Mouse (Mus musculus) stomach, embryonic 14.5 days (tissue): ENCODE measurements at regions not wholly inside any gene's neighbourhood (a gene's known extent, or its start where the extent isn't known, plus 50 kb on each side); places are given as distances from the start of the nearest gene placed in this dataset.

Experiments used
- ATAC-seq: fragments of 200-750 bp; cut with Nextera tagmentation; 2 replicates; pipeline ENCODE4 v1.8.0; 2017; ENCODE audit warnings: low read depth, moderate TSS enrichment; ENCODE audit not compliant: insufficient number of reproducible peaks, insufficient read depth, low FRiP score
- H3K27ac ChIP-seq: fragments of 300-500 bp; sonication (generic); 2 replicates; pipeline ENCODE4 v1.5.1; 2014; ENCODE audit warnings: mild to moderate bottlenecking, low read length, moderate library complexity, mixed read lengths
- H3K27me3 ChIP-seq: fragments of 300-500 bp; sonication (generic); 2 replicates; pipeline ENCODE4 v1.6.1; 2014; ENCODE audit warnings: low read length, control low read depth, mixed read lengths; ENCODE audit not compliant: control insufficient read depth, insufficient read depth
- H3K36me3 ChIP-seq: fragments of 300-500 bp; sonication (generic); 2 replicates; pipeline ENCODE4 v1.6.1; 2014; ENCODE audit warnings: mild to moderate bottlenecking, control low read depth, low read length, moderate library complexity, mixed read lengths; ENCODE audit not compliant: control insufficient read depth, insufficient read depth
- H3K4me1 ChIP-seq: fragments of 300-500 bp; sonication (generic); 2 replicates; pipeline ENCODE4 v1.6.1; 2014; ENCODE audit warnings: low read length, control low read depth, mixed read lengths; ENCODE audit not compliant: control insufficient read depth, insufficient read depth
- H3K4me2 ChIP-seq: fragments of 300-500 bp; sonication (generic); replicated peaks from 2 replicates; pipeline ENCODE4 v1.6.1; 2014; ENCODE audit warnings: low read depth, low read length, control low read depth
- H3K4me3 ChIP-seq: fragments of 300-500 bp; sonication (generic); 2 replicates; pipeline ENCODE4 v1.5.1; 2014; ENCODE audit warnings: low read depth, low read length, control low read depth
- H3K9ac ChIP-seq: fragments of 300-500 bp; sonication (generic); replicated peaks from 2 replicates; pipeline ENCODE4 v1.6.1; 2014; ENCODE audit warnings: low read depth, mild to moderate bottlenecking, control low read depth, low read length, moderate library complexity, mixed read lengths
- H3K9me3 ChIP-seq: fragments of 300-500 bp; sonication (generic); 2 replicates; pipeline ENCODE4 v1.6.1; 2016; ENCODE audit warnings: low read depth, low read length, control low read depth; ENCODE audit not compliant: control insufficient read depth
- WGBS: fragments of 180-500 bp; shearing (Covaris S2); extraction: QIAGEN DNeasy Blood & Tissue Kit; methylation state at CpG from one replicate; pipeline ENCODE4 v1.1.7; 2014; 5-methylcytosine and 5-hydroxymethylcytosine counted together

DNA sequence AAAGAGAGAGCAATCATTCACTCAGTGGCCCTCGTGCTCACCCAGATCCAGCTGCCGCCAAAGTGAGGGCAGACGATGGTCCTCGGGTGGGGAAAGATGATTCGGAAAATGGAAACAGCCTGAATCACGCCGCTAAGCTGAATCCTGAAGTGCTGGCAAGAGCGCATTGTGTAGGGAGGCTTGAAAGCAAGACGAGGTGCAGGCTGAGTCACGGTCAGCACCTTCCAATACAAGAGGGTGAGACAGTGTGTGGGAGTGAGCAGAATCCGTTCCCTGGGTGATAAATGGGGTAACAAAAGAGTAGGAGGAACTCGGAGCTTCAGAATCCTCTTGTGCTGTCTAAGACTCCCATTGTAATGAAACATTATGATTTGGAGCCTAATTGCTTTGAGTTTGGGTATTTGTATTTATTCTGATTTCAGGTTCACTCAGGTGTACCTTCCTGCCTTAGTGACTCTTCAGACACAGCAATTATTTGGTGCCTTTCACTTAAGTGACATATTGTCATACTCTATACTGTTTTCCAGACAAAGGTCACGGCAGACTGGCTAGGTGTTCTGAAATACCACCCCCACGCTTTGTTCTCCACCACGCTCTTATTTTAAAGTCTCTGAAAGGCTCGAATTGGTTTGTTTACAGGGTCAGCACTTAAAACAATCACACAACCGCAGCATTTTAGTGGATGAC is 70.0 kb downstream of the Mbip start:
- 45% methylated on average over 17 of the region's 17 CpGs for WGBS
- H3K9me3 ChIP-seq: no peaks in the 10 kb centered on the region
- H3K4me2 ChIP-seq: no peak overlapping the region
- ATAC-seq: no peak
- no peaks in the 10 kb centered on the region for H3K4me1 ChIP-seq
- no peaks in the 10 kb centered on the region for H3K36me3 ChIP-seq
- no peaks in the 10 kb centered on the region for H3K27me3 ChIP-seq
- H3K9ac ChIP-seq: no peak overlapping the region
- no peak overlapping the region for H3K4me3 ChIP-seq
- no peak overlapping the region for H3K27ac ChIP-seq

GRCm38 (mm10) chr12:56265049-56265448 is 80.6 kb downstream of the Mbip start:
- 60% methylated on average over 6 of the region's 6 CpGs for WGBS
- Histone ChIP-seq H3K27me3 (no peaks in the 10 kb centered on the region), H3K4me1 (no peaks in the 10 kb centered on the region), H3K36me3 (no peaks in the 10 kb centered on the region), H3K4me2 (no peak overlapping the region), H3K9ac (no peak overlapping the region), H3K9me3 (no peaks in the 10 kb centered on the region), H3K27ac (no peak overlapping the region), H3K4me3 (no peak overlapping the region)
- ATAC-seq: no peak

DNA sequence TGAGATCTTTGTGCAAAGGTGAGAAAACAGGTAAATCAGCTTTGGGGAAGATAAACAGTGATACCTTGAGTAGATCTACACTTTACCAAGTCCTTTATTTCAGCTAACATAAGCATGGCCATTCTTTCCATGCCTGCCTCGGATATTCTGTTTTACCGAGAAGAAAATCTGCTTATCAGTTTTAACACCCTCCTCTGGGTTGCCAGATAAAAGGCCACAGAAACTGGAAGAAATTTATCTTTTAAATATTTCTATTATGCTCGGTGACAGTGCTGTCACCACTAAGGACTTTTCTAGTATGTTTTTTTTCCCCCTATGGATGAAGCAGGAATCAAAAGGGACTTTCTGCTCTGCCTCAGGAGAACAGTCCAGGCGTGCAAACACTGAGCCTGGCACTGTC is 84.2 kb downstream of the Mbip start:
- H3K9me3 ChIP-seq: no peaks in the 10 kb centered on the region
- ATAC-seq: no peak
- H3K4me1 ChIP-seq: no peaks in the 10 kb centered on the region
- H3K27ac ChIP-seq: no peak overlapping the region
- no peak overlapping the region for H3K9ac ChIP-seq
- H3K4me2 ChIP-seq: no peak overlapping the region
- H3K4me3 ChIP-seq: no peak overlapping the region
- 58% methylated on average over 4 of the region's 4 CpGs for WGBS
- H3K36me3 ChIP-seq: no peaks in the 10 kb centered on the region
- no peaks in the 10 kb centered on the region for H3K27me3 ChIP-seq

GRCm38 (mm10) chr12:56258401-56259050 is 87.2 kb downstream of the Mbip start:
- Histone ChIP-seq H3K4me2 (no peak overlapping the region), H3K27ac (no peak overlapping the region), H3K36me3 (no peaks in the 10 kb centered on the region), H3K9me3 (no peaks in the 10 kb centered on the region), H3K27me3 (no peaks in the 10 kb centered on the region), H3K4me1 (no peaks in the 10 kb centered on the region), H3K9ac (no peak overlapping the region), H3K4me3 (no peak overlapping the region)
- ATAC-seq: no peak
- 75% methylated on average over 14 of the region's 14 CpGs for WGBS

- Histone ChIP-seq H3K4me1 (no peaks in the 10 kb centered on the region), H3K36me3 (no peaks in the 10 kb centered on the region), H3K4me2 (no peak overlapping the region), H3K4me3 (no peak overlapping the region), H3K27me3 (no peaks in the 10 kb centered on the region), H3K9me3 (no peaks in the 10 kb centered on the region), H3K27ac (no peak overlapping the region), H3K9ac (no peak overlapping the region)
- 91% methylated on average over 11 of the region's 11 CpGs for WGBS
- ATAC-seq: no peak
These were observed 89.3 kb downstream of the Mbip start for GRCm38 (mm10) chr12:56256243-56256881.

DNA sequence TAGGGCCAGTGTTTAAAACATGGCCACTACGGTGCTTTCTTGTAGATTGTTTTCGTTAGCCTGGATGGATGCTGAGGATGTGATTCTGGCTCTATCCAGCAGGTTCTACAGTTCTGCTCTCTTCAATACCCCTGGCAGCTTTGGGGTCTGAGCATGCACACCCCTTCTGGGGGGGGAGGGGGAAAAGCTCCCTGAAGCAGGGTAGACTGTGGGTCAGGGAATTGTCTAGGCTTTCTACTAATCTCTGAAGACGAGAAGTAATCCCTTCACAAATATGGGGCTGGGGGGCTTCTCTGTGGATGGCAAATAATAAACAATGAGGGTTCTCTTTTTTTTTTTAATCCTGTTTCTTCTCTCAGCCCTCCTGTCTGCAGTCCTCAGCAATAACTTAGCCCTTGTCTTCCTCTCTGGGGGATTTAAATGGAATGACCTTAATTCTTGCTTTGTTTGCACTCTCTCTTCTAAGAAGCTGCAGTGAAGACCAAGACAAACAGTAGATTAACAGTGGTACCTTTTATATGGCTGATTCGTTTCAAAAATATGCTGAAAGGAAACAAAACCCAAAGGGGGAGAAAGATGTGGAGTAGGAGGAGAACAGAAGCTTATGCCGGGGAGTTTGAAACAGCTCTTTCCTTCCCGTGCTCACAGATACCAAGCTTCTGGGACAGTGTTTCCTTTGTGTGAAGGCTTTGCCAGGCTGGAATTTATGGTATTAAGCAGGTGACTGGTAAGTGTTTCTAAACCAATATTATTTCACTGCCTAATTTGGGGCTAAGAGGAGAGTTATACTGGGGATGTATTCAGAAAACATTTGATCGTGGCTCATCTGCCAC is 92.9 kb downstream of the Mbip start:
- Histone ChIP-seq H3K9ac (no peak overlapping the region), H3K27ac (no peak overlapping the region), H3K4me2 (no peak overlapping the region), H3K4me3 (no peak overlapping the region), H3K27me3 (no peaks in the 10 kb centered on the region), H3K36me3 (no peaks in the 10 kb centered on the region), H3K9me3 (no peaks in the 10 kb centered on the region), H3K4me1 (no peaks in the 10 kb centered on the region)
- ATAC-seq: peak; percentile 37; the same call in 1 of the 2 replicates
- WGBS: 46% methylated on average over 7 of the region's 7 CpGs

DNA sequence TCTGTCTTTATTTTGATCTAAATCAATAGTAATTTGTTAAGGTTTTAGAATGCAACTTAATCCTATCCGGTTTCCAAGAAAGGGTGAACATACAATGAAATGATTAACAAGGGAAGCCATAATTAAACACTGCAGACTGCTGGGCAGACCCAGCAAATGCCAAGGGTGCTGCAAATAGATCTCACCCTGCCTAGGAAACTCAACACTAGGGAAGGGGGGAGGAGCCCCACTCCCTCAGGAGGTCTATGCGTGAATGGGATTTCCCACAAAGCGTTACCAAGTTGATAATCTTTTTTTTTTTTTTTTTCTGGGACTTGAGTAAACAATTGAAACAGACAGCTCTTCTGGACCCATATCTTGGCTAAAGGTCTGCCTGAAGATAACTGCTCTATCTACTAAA is 95.4 kb downstream of the Mbip start:
- Histone ChIP-seq H3K9ac (no peak overlapping the region), H3K36me3 (no peaks in the 10 kb centered on the region), H3K4me2 (no peak overlapping the region), H3K27ac (no peak overlapping the region), H3K9me3 (no peaks in the 10 kb centered on the region), H3K4me1 (no peaks in the 10 kb centered on the region), H3K27me3 (no peaks in the 10 kb centered on the region), H3K4me3 (no peak overlapping the region)
- WGBS: 19% methylated on average over 3 of the region's 3 CpGs
- ATAC-seq: no peak

GRCm38 (mm10) chr12:56246406-56246805 is 99.3 kb downstream of the Mbip start:
- WGBS: 88% methylated on average over 7 of the region's 7 CpGs
- no peak overlapping the region for H3K4me3 ChIP-seq
- H3K9me3 ChIP-seq: no peaks in the 10 kb centered on the region
- no peak overlapping the region for H3K27ac ChIP-seq
- no peaks in the 10 kb centered on the region for H3K27me3 ChIP-seq
- no peak overlapping the region for H3K4me2 ChIP-seq
- no peak for ATAC-seq
- H3K9ac ChIP-seq: no peak overlapping the region
- H3K4me1 ChIP-seq: no peaks in the 10 kb centered on the region
- H3K36me3 ChIP-seq: no peaks in the 10 kb centered on the region
